Mouse (Mus musculus): Measurements from ENCODE around the gene Casr. TPM values are rescaled to one million over a fixed set of nuclear protein-coding genes. Genes with fewer than 3 reads are reported as not detected.

Gene Casr
- total RNA-seq, 1 experiment: 0.13 TPM

DNA sequence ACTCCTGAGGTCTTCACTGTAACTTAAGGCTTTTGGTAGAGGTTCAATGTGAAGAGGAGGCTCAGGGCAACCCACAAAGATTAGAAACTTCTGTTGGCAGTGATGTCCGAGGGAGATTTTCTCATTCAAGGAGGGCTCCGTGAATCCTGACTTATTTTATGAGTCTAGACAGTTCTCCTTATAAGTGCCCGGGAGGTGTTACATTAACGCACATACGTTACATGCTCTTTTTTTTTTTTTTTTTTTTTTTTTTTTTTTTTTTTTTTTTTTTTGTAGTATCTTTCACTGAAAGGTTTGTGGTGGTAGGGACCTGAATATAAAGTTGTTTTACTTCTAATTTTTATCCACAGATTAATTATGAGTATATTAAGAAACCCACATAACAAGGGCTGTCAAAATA lies 54.6 kb downstream of the Casr start:
- in situ Hi-C loops (cut with MboI; ENCODE audit: low sequenced_read_pairs in 2 of 2, unreplicated experiment in 2 of 2): no loop called here
- no peaks in the 10 kb centered on the region for H3K4me1 ChIP-seq (ENCODE audit: control insufficient read depth in 2 of 2, insufficient read depth in 2 of 2, low read length in 2 of 2, poor library complexity in 1 of 2)
- peak; percentile 61; the same call in 1 of the 2 replicates for TF ChIP-seq ZNF384 (IDR thresholded peaks at IDR 0.05; ENCODE audit: low read depth, low read length)
- TF ChIP-seq HCFC1 (IDR thresholded peaks at IDR 0.05; ENCODE audit: borderline replicate concordance, insufficient read depth, low read length): no peak
- H3K9ac ChIP-seq (ENCODE audit: insufficient read depth, low read depth, low read length, poor library complexity, severe bottlenecking): no peak overlapping the region
- no peaks in the 10 kb centered on the region for H3K9me3 ChIP-seq (ENCODE audit: control insufficient read depth, insufficient read depth, low read depth, low read length)
- no peak overlapping the region for H3K4me3 ChIP-seq (ENCODE audit: insufficient read depth in 1 of 2, low read depth in 1 of 2, low read length in 2 of 2, poor library complexity in 1 of 2, severe bottlenecking in 1 of 2)
- H3K27ac ChIP-seq (ENCODE audit: insufficient read depth, low read depth, low read length, poor library complexity, severe bottlenecking): no peak overlapping the region
- DNase-seq (ENCODE audit: low read depth, low spot score): no peak
- H3K36me3 ChIP-seq (ENCODE audit: control insufficient read depth, insufficient read depth, low read length, poor library complexity, severe bottlenecking): no peaks in the 10 kb centered on the region

GRCm38 (mm10) chr16:36506827-36507226 lies 55.1 kb downstream of the Casr start:
- in situ Hi-C loops (cut with MboI; ENCODE audit: low sequenced_read_pairs in 2 of 2, unreplicated experiment in 2 of 2): no loop called here
- TF ChIP-seq MAFK (IDR thresholded peaks at IDR 0.05; ENCODE audit: insufficient read depth, low read depth, low read length) (no peak), HCFC1 (IDR thresholded peaks at IDR 0.05; ENCODE audit: borderline replicate concordance, insufficient read depth, low read length) (no peak), ZNF384 (IDR thresholded peaks at IDR 0.05; ENCODE audit: low read depth, low read length) (no peak)
- H3K36me3 ChIP-seq (ENCODE audit: control insufficient read depth, insufficient read depth, low read length, poor library complexity, severe bottlenecking): no peaks in the 10 kb centered on the region
- H3K4me3 ChIP-seq (ENCODE audit: insufficient read depth in 1 of 2, low read depth in 1 of 2, low read length in 2 of 2, poor library complexity in 1 of 2, severe bottlenecking in 1 of 2): no peak overlapping the region
- no peak for DNase-seq (ENCODE audit: low read depth, low spot score)
- H3K9me3 ChIP-seq (ENCODE audit: control insufficient read depth, insufficient read depth, low read depth, low read length): no peaks in the 10 kb centered on the region
- no peaks in the 10 kb centered on the region for H3K4me1 ChIP-seq (ENCODE audit: control insufficient read depth in 2 of 2, insufficient read depth in 2 of 2, low read length in 2 of 2, poor library complexity in 1 of 2)
- H3K27ac ChIP-seq (ENCODE audit: insufficient read depth, low read depth, low read length, poor library complexity, severe bottlenecking): no peak overlapping the region
- H3K9ac ChIP-seq (ENCODE audit: insufficient read depth, low read depth, low read length, poor library complexity, severe bottlenecking): no peak overlapping the region

DNA sequence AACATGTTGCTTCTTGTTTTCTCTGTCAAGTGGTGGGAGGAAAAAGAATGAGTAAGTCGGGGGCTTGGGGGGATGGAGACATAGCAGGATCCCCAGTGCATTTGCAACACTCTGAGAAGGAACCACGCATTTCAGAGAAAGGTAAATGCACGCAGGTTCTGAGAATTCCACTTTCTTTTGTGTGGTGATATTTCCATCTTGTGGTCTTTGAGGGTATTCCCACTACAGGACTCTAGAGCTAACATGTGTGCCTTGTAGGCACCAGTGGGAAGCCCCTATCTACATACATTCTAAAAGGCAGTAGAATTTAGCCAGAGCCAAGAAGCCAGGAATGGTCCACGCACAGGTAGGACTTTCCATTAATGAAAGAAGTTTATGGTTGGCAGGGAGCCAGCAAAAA lies 56.0 kb downstream of the Casr start:
- Histone ChIP-seq H3K36me3 (ENCODE audit: control insufficient read depth, insufficient read depth, low read length, poor library complexity, severe bottlenecking) (no peaks in the 10 kb centered on the region), H3K4me1 (ENCODE audit: control insufficient read depth in 2 of 2, insufficient read depth in 2 of 2, low read length in 2 of 2, poor library complexity in 1 of 2) (no peaks in the 10 kb centered on the region), H3K9ac (ENCODE audit: insufficient read depth, low read depth, low read length, poor library complexity, severe bottlenecking) (no peak overlapping the region), H3K9me3 (ENCODE audit: control insufficient read depth, insufficient read depth, low read depth, low read length) (no peaks in the 10 kb centered on the region), H3K4me3 (ENCODE audit: insufficient read depth in 1 of 2, low read depth in 1 of 2, low read length in 2 of 2, poor library complexity in 1 of 2, severe bottlenecking in 1 of 2) (no peak overlapping the region), H3K27ac (ENCODE audit: insufficient read depth, low read depth, low read length, poor library complexity, severe bottlenecking) (no peak overlapping the region)
- TF ChIP-seq CHD2 (IDR thresholded peaks at IDR 0.05; ENCODE audit: low read depth, low read length) (no peak), HCFC1 (IDR thresholded peaks at IDR 0.05; ENCODE audit: borderline replicate concordance, insufficient read depth, low read length) (no peak), ZC3H11A (IDR thresholded peaks at IDR 0.05; ENCODE audit: borderline replicate concordance, low read depth, low read length) (no peak), MAFK (IDR thresholded peaks at IDR 0.05; ENCODE audit: insufficient read depth, low read depth, low read length) (no peak), ZNF384 (IDR thresholded peaks at IDR 0.05; ENCODE audit: low read depth, low read length) (no peak)
- no peak for DNase-seq (ENCODE audit: low read depth, low spot score)
- in situ Hi-C loops (cut with MboI; ENCODE audit: low sequenced_read_pairs in 2 of 2, unreplicated experiment in 2 of 2): no loop called here

DNA sequence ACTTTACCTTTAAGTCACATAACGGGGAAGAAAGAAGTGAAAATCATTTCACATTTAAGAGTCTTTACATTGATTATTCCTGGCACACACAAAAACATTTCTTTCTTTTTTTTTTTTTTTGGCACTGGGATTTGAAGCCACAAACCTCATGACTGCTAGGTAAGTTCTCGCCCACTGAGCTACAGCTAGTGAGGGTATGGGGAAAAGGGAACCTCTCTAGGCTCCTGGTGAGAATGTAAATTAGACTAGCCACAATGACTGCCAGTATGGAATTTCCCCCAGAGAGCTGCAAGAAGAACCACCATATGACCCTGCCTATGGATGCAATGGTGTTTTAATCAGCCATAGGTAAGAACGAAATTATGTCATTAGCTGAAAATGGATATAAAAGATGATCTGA lies 56.8 kb downstream of the Casr start:
- in situ Hi-C loops (cut with MboI; ENCODE audit: low sequenced_read_pairs in 2 of 2, unreplicated experiment in 2 of 2): no loop called here
- Histone ChIP-seq H3K4me3 (ENCODE audit: insufficient read depth in 1 of 2, low read depth in 1 of 2, low read length in 2 of 2, poor library complexity in 1 of 2, severe bottlenecking in 1 of 2) (no peak overlapping the region), H3K27ac (ENCODE audit: insufficient read depth, low read depth, low read length, poor library complexity, severe bottlenecking) (no peak overlapping the region), H3K9ac (ENCODE audit: insufficient read depth, low read depth, low read length, poor library complexity, severe bottlenecking) (no peak overlapping the region), H3K36me3 (ENCODE audit: control insufficient read depth, insufficient read depth, low read length, poor library complexity, severe bottlenecking) (no peaks in the 10 kb centered on the region), H3K4me1 (ENCODE audit: control insufficient read depth in 2 of 2, insufficient read depth in 2 of 2, low read length in 2 of 2, poor library complexity in 1 of 2) (no peaks in the 10 kb centered on the region), H3K9me3 (ENCODE audit: control insufficient read depth, insufficient read depth, low read depth, low read length) (no peaks in the 10 kb centered on the region)
- no peak for DNase-seq (ENCODE audit: low read depth, low spot score)
- TF ChIP-seq CHD2 (IDR thresholded peaks at IDR 0.05; ENCODE audit: low read depth, low read length): no peak
- TF ChIP-seq HCFC1 (IDR thresholded peaks at IDR 0.05; ENCODE audit: borderline replicate concordance, insufficient read depth, low read length): no peak
- no peak for TF ChIP-seq ZC3H11A (IDR thresholded peaks at IDR 0.05; ENCODE audit: borderline replicate concordance, low read depth, low read length)
- no peak for TF ChIP-seq ZNF384 (IDR thresholded peaks at IDR 0.05; ENCODE audit: low read depth, low read length)
- no peak for TF ChIP-seq MAFK (IDR thresholded peaks at IDR 0.05; ENCODE audit: insufficient read depth, low read depth, low read length)

- Histone ChIP-seq H3K4me1 (ENCODE audit: control insufficient read depth in 2 of 2, insufficient read depth in 2 of 2, low read length in 2 of 2, poor library complexity in 1 of 2) (no peaks in the 10 kb centered on the region), H3K9me3 (ENCODE audit: control insufficient read depth, insufficient read depth, low read depth, low read length) (no peaks in the 10 kb centered on the region), H3K9ac (ENCODE audit: insufficient read depth, low read depth, low read length, poor library complexity, severe bottlenecking) (no peak overlapping the region), H3K27ac (ENCODE audit: insufficient read depth, low read depth, low read length, poor library complexity, severe bottlenecking) (no peak overlapping the region), H3K4me3 (ENCODE audit: insufficient read depth in 1 of 2, low read depth in 1 of 2, low read length in 2 of 2, poor library complexity in 1 of 2, severe bottlenecking in 1 of 2) (no peak overlapping the region), H3K36me3 (ENCODE audit: control insufficient read depth, insufficient read depth, low read length, poor library complexity, severe bottlenecking) (no peaks in the 10 kb centered on the region)
- in situ Hi-C loops (cut with MboI; ENCODE audit: low sequenced_read_pairs in 2 of 2, unreplicated experiment in 2 of 2): no loop called here
- TF ChIP-seq ZC3H11A (IDR thresholded peaks at IDR 0.05; ENCODE audit: borderline replicate concordance, low read depth, low read length): no peak
- TF ChIP-seq HCFC1 (IDR thresholded peaks at IDR 0.05; ENCODE audit: borderline replicate concordance, insufficient read depth, low read length): no peak
- TF ChIP-seq MAFK (IDR thresholded peaks at IDR 0.05; ENCODE audit: insufficient read depth, low read depth, low read length): no peak
- no peak for TF ChIP-seq ZNF384 (IDR thresholded peaks at IDR 0.05; ENCODE audit: low read depth, low read length)
- TF ChIP-seq CHD2 (IDR thresholded peaks at IDR 0.05; ENCODE audit: low read depth, low read length): no peak
- DNase-seq (ENCODE audit: low read depth, low spot score): no peak
Observed at GRCm38 (mm10) chr16:36502286-36502685, 59.7 kb downstream of the Casr start.

All from ES-E14 (cell line).